Mouse (Mus musculus): ENCODE results near the gene Fgf12. TPM values are rescaled to one million over a fixed set of nuclear protein-coding genes. Genes with fewer than 3 reads are reported as not detected.

Gene Fgf12
- polyA plus RNA-seq, 1 experiment from 2014 or later = not detected

DNA sequence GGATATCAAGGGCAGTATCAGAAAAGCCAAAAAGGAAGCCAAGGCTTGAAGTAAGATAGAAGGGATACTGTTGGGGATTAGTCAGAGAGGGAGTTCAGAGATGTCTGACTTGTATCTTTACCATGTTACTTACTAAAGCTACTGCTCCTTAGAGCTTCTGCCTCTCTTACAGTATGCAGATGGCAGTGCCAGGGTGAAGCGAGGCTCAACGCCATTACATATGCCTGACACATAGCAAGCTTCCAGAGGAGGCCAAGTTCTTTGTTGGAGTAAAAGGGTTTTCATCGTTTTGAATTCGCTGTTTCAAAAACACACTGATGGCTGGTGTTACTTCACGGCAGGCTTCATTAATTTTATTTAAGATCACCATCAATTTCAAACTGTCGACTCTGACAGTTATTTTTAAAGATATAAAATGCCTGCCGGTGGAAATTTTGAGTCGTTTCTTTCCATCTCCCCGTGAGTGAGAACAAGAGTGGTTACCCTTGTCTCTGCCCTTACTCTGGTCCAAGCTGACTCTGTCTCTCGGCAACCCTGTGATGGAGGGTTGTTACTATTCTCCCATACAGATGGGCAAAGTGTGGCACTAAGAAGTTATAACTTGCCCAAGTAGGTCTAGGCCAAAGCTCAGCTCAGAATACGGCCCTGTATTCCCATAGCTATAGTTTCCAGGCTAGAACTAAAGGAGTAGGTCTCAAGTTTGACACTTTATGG is 121.9 kb downstream of the Fgf12 start:
- no peak overlapping the region for H3K4me2 ChIP-seq (ENCODE audit: low read depth, low read length)
- no peaks in the 10 kb centered on the region for H3K9me3 ChIP-seq (replicated peaks; ENCODE audit: control insufficient read depth, low read length)
- H3K4me1 ChIP-seq (ENCODE audit: control insufficient read depth, low read depth, low read length) = no peaks in the 10 kb centered on the region
- WGBS (ENCODE audit: insufficient replicate concordance) = 67% methylated on average over 11 of the region's 11 CpGs
- H3K9ac ChIP-seq (ENCODE audit: low read depth, low read length) = no peak overlapping the region
- no peak overlapping the region for H3K27ac ChIP-seq (ENCODE audit: low read length)
- no peaks in the 10 kb centered on the region for H3K36me3 ChIP-seq (ENCODE audit: control insufficient read depth, insufficient read depth)
- ATAC-seq (ENCODE audit: low read depth) = no peak
- H3K27me3 ChIP-seq (ENCODE audit: control insufficient read depth, insufficient read depth, low read depth, low read length) = no peaks in the 10 kb centered on the region
- no peak overlapping the region for H3K4me3 ChIP-seq (ENCODE audit: low read depth, low read length)

DNA sequence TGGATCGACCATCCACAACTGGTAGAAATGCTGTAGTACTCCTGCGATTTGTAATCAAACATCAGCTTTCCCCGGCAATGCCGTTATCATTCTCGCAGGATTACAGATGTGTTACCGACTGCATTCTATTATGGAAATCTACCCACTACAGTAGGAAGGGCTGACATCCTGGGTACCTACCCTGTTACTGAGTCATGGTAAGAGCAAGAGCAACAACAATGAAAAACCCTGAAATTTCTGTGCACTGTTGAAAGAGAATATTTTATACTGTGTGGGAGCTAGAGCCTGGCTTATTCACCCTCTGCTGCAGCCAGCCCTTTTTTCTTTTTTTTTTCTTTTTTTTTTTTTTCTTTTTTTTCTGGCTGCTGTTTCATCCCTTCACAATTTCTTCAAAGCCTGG is 126.6 kb downstream of the Fgf12 start:
- ATAC-seq (ENCODE audit: low read depth) = no peak
- WGBS (ENCODE audit: insufficient replicate concordance) = 79% methylated on average over 6 of the region's 6 CpGs
- H3K9me3 ChIP-seq (replicated peaks; ENCODE audit: control insufficient read depth, low read length) = no peaks in the 10 kb centered on the region

DNA sequence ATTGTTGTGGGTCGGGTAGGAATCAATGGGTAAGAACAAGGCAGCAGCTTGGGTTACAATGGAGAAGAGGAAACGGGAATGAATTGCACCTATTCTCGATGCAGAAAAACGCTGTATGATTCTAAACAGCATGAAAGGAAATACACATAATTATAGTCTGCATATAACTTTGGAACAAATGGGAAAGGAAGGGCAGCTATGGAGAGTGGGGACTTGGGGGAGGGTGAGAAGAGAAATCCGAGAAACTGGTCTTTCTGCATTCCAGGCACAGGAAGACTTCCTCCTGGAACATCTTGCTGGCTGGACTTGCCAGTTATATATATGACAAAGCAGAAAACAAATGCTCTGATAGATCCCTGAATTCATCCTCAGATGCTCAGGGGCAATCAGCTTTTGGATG is 127.2 kb downstream of the Fgf12 start:
- H3K4me3 ChIP-seq (ENCODE audit: low read depth, low read length) = no peak overlapping the region
- WGBS (ENCODE audit: insufficient replicate concordance) = 47% methylated on average over 5 of the region's 5 CpGs
- no peak for ATAC-seq (ENCODE audit: low read depth)

More for the DNA sequence above, 126.6 kb downstream of the Fgf12 start:
- Histone ChIP-seq H3K4me2 (ENCODE audit: low read depth, low read length) (no peak overlapping the region), H3K36me3 (ENCODE audit: control insufficient read depth, insufficient read depth) (no peaks in the 10 kb centered on the region), H3K27me3 (ENCODE audit: control insufficient read depth, insufficient read depth, low read depth, low read length) (no peaks in the 10 kb centered on the region), H3K9ac (ENCODE audit: low read depth, low read length) (no peak overlapping the region), H3K4me1 (ENCODE audit: control insufficient read depth, low read depth, low read length) (no peaks in the 10 kb centered on the region), H3K27ac (ENCODE audit: low read length) (no peak overlapping the region), H3K4me3 (ENCODE audit: low read depth, low read length) (no peak overlapping the region)

DNA sequence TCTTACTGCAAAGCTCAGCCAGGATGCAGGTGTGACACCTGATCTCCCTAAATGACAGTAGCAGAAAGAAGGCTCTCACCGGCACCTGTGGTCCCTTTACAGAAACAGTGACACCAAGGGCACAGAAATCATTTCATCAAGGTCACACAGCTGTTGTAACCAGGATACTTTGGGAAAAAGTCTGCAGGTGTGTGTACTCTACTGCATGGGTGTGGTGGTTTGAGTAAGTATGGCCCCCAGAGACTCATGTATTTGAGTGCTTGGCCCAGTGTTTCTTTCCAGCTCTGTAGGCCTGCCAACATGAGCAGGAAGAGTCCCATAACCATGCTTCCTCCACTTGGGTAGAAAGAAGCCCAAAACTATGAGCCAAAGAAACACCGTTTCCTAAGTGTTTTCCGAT is 138.5 kb downstream of the Fgf12 start:
- H3K4me1 ChIP-seq (ENCODE audit: control insufficient read depth, low read depth, low read length) = no peaks in the 10 kb centered on the region
- no peaks in the 10 kb centered on the region for H3K36me3 ChIP-seq (ENCODE audit: control insufficient read depth, insufficient read depth)
- no peaks in the 10 kb centered on the region for H3K27me3 ChIP-seq (ENCODE audit: control insufficient read depth, insufficient read depth, low read depth, low read length)
- no peak overlapping the region for H3K4me2 ChIP-seq (ENCODE audit: low read depth, low read length)
- H3K9me3 ChIP-seq (replicated peaks; ENCODE audit: control insufficient read depth, low read length) = no peaks in the 10 kb centered on the region
- H3K9ac ChIP-seq (ENCODE audit: low read depth, low read length) = no peak overlapping the region
- no peak overlapping the region for H3K27ac ChIP-seq (ENCODE audit: low read length)
- H3K4me3 ChIP-seq (ENCODE audit: low read depth, low read length) = no peak overlapping the region
- no peak for ATAC-seq (ENCODE audit: low read depth)
- 76% methylated on average over 3 of the region's 3 CpGs for WGBS (ENCODE audit: insufficient replicate concordance)

More for the DNA sequence above, 127.2 kb downstream of the Fgf12 start:
- H3K9ac ChIP-seq (ENCODE audit: low read depth, low read length) = no peak overlapping the region
- H3K4me2 ChIP-seq (ENCODE audit: low read depth, low read length) = no peak overlapping the region
- no peaks in the 10 kb centered on the region for H3K4me1 ChIP-seq (ENCODE audit: control insufficient read depth, low read depth, low read length)
- H3K27ac ChIP-seq (ENCODE audit: low read length) = no peak overlapping the region
- no peaks in the 10 kb centered on the region for H3K36me3 ChIP-seq (ENCODE audit: control insufficient read depth, insufficient read depth)
- H3K9me3 ChIP-seq (replicated peaks; ENCODE audit: control insufficient read depth, low read length) = no peaks in the 10 kb centered on the region
- H3K27me3 ChIP-seq (ENCODE audit: control insufficient read depth, insufficient read depth, low read depth, low read length) = no peaks in the 10 kb centered on the region

DNA sequence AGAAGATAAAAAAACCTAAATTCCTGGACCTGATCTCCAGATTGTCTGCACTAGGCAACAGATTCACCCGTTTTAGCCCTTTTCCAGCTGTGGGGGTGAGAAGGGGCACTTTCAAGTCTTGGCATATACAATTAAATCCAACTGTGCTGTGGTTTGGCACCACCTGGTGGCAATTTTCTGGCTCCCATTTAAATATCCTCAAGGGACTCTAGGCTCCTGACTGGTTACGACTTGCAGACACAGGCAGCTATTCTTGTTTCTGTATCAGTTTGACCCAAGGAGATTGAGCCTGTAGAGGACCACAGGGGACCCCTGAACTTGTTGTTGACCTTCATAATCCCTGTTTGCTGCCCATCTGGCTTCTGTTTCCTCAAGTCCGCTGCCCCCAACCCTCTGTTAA is 141.9 kb downstream of the Fgf12 start:
- 17% methylated on average over 3 of the region's 3 CpGs for WGBS (ENCODE audit: insufficient replicate concordance)
- no peak for ATAC-seq (ENCODE audit: low read depth)

DNA sequence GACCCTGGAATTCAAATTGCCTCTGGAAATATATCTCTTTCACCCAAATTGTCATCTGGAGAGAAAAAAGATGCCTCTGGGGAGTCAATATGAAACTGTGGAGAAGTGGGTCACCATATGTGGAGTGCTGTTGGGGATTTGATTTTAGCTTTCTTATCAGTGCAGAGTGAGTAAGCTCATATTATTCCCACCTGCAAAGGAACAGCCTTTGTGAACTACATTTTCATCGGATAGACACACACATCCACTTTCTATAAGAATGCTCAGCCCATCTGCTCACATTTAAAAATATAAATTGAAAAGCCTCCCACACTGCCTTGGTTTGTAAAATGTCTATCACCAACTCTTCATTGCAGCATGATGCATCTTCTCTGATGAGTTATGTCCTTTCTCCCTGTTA is 149.7 kb downstream of the Fgf12 start:
- H3K27me3 ChIP-seq (ENCODE audit: control insufficient read depth, insufficient read depth, low read depth, low read length) = no peaks in the 10 kb centered on the region
- H3K9ac ChIP-seq (ENCODE audit: low read depth, low read length) = no peak overlapping the region
- H3K36me3 ChIP-seq (ENCODE audit: control insufficient read depth, insufficient read depth) = no peaks in the 10 kb centered on the region
- H3K4me2 ChIP-seq (ENCODE audit: low read depth, low read length) = no peak overlapping the region
- WGBS (ENCODE audit: insufficient replicate concordance) = 46% methylated on average over 1 of the region's 1 CpGs
- H3K4me1 ChIP-seq (ENCODE audit: control insufficient read depth, low read depth, low read length) = no peaks in the 10 kb centered on the region
- ATAC-seq (ENCODE audit: low read depth) = no peak
- H3K27ac ChIP-seq (ENCODE audit: low read length) = no peak overlapping the region
- H3K4me3 ChIP-seq (ENCODE audit: low read depth, low read length) = no peak overlapping the region
- H3K9me3 ChIP-seq (replicated peaks; ENCODE audit: control insufficient read depth, low read length) = no peaks in the 10 kb centered on the region

More for the DNA sequence above, 141.9 kb downstream of the Fgf12 start:
- Histone ChIP-seq H3K9me3 (replicated peaks; ENCODE audit: control insufficient read depth, low read length) (no peaks in the 10 kb centered on the region), H3K36me3 (ENCODE audit: control insufficient read depth, insufficient read depth) (no peaks in the 10 kb centered on the region), H3K4me1 (ENCODE audit: control insufficient read depth, low read depth, low read length) (no peaks in the 10 kb centered on the region), H3K27ac (ENCODE audit: low read length) (no peak overlapping the region), H3K27me3 (ENCODE audit: control insufficient read depth, insufficient read depth, low read depth, low read length) (no peaks in the 10 kb centered on the region), H3K4me3 (ENCODE audit: low read depth, low read length) (no peak overlapping the region), H3K4me2 (ENCODE audit: low read depth, low read length) (no peak overlapping the region), H3K9ac (ENCODE audit: low read depth, low read length) (no peak overlapping the region)

DNA sequence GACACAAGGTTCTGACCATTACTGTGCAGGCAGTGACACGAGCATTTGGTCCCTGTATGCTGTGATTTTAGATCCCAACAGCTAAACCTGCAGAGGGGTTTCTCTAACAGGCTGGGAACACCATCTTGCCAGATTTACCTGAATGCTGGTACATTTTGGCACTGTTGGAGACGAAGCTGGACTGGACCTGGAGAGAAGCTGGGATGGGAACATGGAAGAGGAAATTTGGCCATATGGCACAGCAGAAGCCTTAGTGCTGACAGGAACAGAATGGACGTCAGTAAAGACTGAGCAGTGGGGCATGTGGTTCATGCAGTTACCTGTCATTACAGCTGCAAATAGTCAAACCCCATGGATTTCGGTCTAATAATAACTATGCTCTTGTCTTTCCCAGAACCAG is 151.1 kb downstream of the Fgf12 start:
- Histone ChIP-seq H3K4me2 (ENCODE audit: low read depth, low read length) (no peak overlapping the region), H3K4me3 (ENCODE audit: low read depth, low read length) (no peak overlapping the region), H3K27ac (ENCODE audit: low read length) (no peak overlapping the region), H3K9me3 (replicated peaks; ENCODE audit: control insufficient read depth, low read length) (no peaks in the 10 kb centered on the region), H3K27me3 (ENCODE audit: control insufficient read depth, insufficient read depth, low read depth, low read length) (no peaks in the 10 kb centered on the region), H3K9ac (ENCODE audit: low read depth, low read length) (no peak overlapping the region), H3K4me1 (ENCODE audit: control insufficient read depth, low read depth, low read length) (no peaks in the 10 kb centered on the region), H3K36me3 (ENCODE audit: control insufficient read depth, insufficient read depth) (no peaks in the 10 kb centered on the region)
- no peak for ATAC-seq (ENCODE audit: low read depth)
- WGBS (ENCODE audit: insufficient replicate concordance) = 53% methylated on average over 4 of the region's 4 CpGs

DNA sequence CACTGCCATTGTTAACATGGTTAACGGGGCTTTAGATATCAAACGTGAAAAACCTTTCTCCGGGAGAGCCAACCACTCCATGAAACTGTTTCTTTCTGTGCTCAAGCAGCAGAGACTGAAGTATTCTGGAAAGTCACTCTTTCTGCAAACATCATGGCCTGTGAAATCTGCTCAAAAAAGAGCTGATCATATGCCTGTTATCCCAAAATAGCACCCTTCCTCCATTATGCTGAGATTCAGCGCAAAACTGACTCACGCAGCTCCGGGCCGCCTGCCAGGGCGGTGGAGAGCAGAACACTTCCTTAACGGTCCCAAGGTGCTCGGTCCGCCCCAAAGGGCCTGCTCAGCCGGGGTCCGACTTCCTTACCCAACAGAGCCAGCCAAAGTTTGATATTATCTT is 156.8 kb downstream of the Fgf12 start:
- Histone ChIP-seq H3K9ac (ENCODE audit: low read depth, low read length) (no peak overlapping the region), H3K27ac (ENCODE audit: low read length) (no peak overlapping the region), H3K27me3 (ENCODE audit: control insufficient read depth, insufficient read depth, low read depth, low read length) (no peaks in the 10 kb centered on the region), H3K4me2 (ENCODE audit: low read depth, low read length) (no peak overlapping the region), H3K36me3 (ENCODE audit: control insufficient read depth, insufficient read depth) (no peaks in the 10 kb centered on the region), H3K9me3 (replicated peaks; ENCODE audit: control insufficient read depth, low read length) (no peaks in the 10 kb centered on the region), H3K4me3 (ENCODE audit: low read depth, low read length) (no peak overlapping the region), H3K4me1 (ENCODE audit: control insufficient read depth, low read depth, low read length) (no peaks in the 10 kb centered on the region)
- ATAC-seq (ENCODE audit: low read depth) = no peak
- whole genome bisulfite sequencing (ENCODE audit: insufficient replicate concordance) = 69% methylated on average over 13 of the region's 13 CpGs

DNA sequence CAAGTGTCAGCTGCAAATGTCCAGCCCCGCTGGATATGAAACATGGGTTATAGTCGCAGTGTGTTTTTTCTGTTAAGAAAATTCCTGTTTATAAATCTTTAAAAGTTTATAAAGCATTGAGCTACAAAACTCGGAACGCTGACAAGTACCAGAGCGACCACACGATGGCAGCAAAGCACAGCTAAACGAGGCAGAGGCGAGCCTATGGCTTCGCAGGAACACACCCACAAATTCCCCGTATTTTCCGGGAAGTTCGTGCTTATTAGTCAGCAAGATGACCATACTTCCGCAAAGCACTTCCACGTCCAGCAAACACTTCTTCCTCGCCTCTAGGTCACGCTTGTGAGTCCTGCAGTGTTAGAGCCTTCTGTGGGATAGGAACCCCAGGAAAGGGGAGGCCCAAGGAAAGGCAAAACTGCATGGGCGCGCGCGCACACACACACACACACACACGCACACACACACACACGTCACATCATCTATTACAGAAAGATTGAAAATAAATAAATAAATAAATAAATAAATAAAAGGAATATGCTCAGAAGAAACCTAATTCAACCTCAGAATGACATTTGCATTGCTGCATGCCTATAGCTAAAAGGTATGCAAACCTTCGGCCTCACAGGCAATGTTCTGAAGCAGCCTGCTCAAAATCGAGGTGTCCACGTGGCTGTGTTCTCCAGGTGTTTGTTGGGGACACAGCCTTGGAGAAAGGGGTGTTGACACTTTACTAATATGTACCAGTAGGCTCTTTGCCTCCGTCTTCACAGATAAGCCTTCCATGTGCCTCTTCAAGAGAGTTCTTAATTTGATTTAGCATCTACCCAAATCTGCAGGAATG is 159.6 kb downstream of the Fgf12 start:
- Histone ChIP-seq H3K36me3 (ENCODE audit: control insufficient read depth, insufficient read depth) (no peaks in the 10 kb centered on the region), H3K9me3 (replicated peaks; ENCODE audit: control insufficient read depth, low read length) (no peaks in the 10 kb centered on the region), H3K9ac (ENCODE audit: low read depth, low read length) (no peak overlapping the region), H3K27me3 (ENCODE audit: control insufficient read depth, insufficient read depth, low read depth, low read length) (no peaks in the 10 kb centered on the region), H3K27ac (ENCODE audit: low read length) (no peak overlapping the region), H3K4me3 (ENCODE audit: low read depth, low read length) (no peak overlapping the region), H3K4me1 (ENCODE audit: control insufficient read depth, low read depth, low read length) (no peaks in the 10 kb centered on the region), H3K4me2 (ENCODE audit: low read depth, low read length) (peak overlapping the region; percentile 45)
- 17% methylated on average over 26 of the region's 26 CpGs for WGBS (ENCODE audit: insufficient replicate concordance)
- no peak for ATAC-seq (ENCODE audit: low read depth)

Measured in liver, embryonic 16.5 days (tissue).